Comparison of ENCODE assay signal across 8 mouse cellular contexts in the genomic region with DNA sequence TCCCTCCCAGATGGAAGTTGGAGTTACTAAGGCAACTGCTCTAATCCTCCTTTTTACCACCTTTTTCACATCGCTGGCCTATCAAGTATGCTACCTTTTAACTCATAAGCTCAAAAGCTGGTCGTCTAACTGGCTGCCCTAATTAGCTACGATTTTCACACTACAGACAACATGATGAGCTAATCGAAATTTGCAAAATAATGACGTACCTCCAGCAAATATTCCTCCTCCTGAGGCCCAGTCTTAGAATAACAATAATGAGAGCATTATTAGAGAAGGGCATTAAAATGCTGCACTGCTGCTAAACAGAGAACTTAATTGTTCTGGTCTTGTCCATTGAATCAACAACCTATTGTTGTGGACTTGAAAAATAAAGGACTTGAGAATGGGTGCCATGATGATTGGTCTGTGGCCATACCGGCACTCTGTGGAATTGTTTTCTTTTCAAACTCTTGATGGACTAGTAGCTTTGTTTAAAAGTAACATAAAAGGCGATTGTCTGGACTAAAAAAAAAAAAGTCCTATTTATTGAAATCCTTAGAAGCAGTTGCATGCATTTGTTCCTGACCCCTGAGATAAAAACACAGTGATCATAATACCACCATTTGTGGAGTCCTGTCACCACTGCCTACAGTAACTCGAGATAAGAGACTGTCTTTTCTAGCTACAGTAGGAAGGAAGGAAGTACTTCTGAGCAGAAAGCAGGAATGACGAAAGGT.
DNase-seq lines count a peak whose midpoint lies in the region; ATAC-seq and TF ChIP-seq lines count a peak whose summit lies in the region.

No protein-coding gene starts in this region.

- no peaks in the 10 kb centered on the region for H3K36me3 ChIP-seq in heart, embryonic 13.5 days
- no peaks in the 10 kb centered on the region for H3K36me3 ChIP-seq in stomach, embryonic 14.5 days (ENCODE audit: control insufficient read depth, insufficient read depth, low read length)
- H3K36me3 ChIP-seq in stomach, postnatal 0 days (ENCODE audit: control insufficient read depth, insufficient read depth, low read length), result no peaks in the 10 kb centered on the region
- no peaks in the 10 kb centered on the region for H3K36me3 ChIP-seq in liver, embryonic 12.5 days

- H3K9ac ChIP-seq in heart, embryonic 13.5 days, result no peak overlapping the region
- H3K9ac ChIP-seq in stomach, embryonic 14.5 days (replicated peaks; ENCODE audit: low read depth, low read length), result no peak overlapping the region
- H3K9ac ChIP-seq in stomach, postnatal 0 days (ENCODE audit: low read length), result no peak overlapping the region
- H3K9ac ChIP-seq in liver, embryonic 12.5 days, result 0 out of 2 replicates have a peak overlapping the region, but pooled peaks have one; percentile 19

- intact Hi-C loops in left cerebral cortex, postnatal 14 days (cut with DNase I), result no loop called here

- H3K4me2 ChIP-seq in heart, embryonic 13.5 days, result peak overlapping the region; percentile 29
- H3K4me2 ChIP-seq in stomach, embryonic 14.5 days (replicated peaks; ENCODE audit: low read depth, low read length), result no peak overlapping the region
- H3K4me2 ChIP-seq in stomach, postnatal 0 days (replicated peaks; ENCODE audit: low read depth), result no peak overlapping the region
- H3K4me2 ChIP-seq in liver, embryonic 12.5 days, result peak overlapping the region; percentile 31

- TF ChIP-seq CTCF in stomach, postnatal 0 days (IDR thresholded peaks at IDR 0.05; ENCODE audit: low read depth), result no peak

- ATAC-seq in heart, embryonic 13.5 days (ENCODE audit: extremely low read depth, insufficient number of reproducible peaks, low FRiP score, low TSS enrichment), result no peak
- no peak for ATAC-seq in stomach, embryonic 14.5 days (ENCODE audit: insufficient number of reproducible peaks, insufficient read depth, low FRiP score, low read depth)
- no peak for ATAC-seq in stomach, postnatal 0 days (ENCODE audit: low FRiP score, low TSS enrichment)
- ATAC-seq in liver, embryonic 12.5 days, result no peak

- 38% methylated on average over 9 of the region's 9 CpGs for WGBS in heart, embryonic 13.5 days
- WGBS in stomach, embryonic 14.5 days, result 48% methylated on average over 9 of the region's 9 CpGs
- 51% methylated on average over 9 of the region's 9 CpGs for WGBS in stomach, postnatal 0 days
- 45% methylated on average over 9 of the region's 9 CpGs for WGBS in liver, embryonic 12.5 days (ENCODE audit: insufficient replicate concordance)

- no peaks in the 10 kb centered on the region for H3K27me3 ChIP-seq in heart, embryonic 13.5 days (replicated peaks)
- H3K27me3 ChIP-seq in stomach, embryonic 14.5 days (ENCODE audit: control insufficient read depth, insufficient read depth, low read length), result no peaks in the 10 kb centered on the region
- no peaks in the 10 kb centered on the region for H3K27me3 ChIP-seq in stomach, postnatal 0 days (ENCODE audit: control insufficient read depth, insufficient read depth, low read length)
- H3K27me3 ChIP-seq in liver, embryonic 12.5 days (replicated peaks), result no peaks in the 10 kb centered on the region

- peaks cover 35% of the 10 kb centered on the region for H3K4me1 ChIP-seq in heart, embryonic 13.5 days
- peaks cover 18% of the 10 kb centered on the region for H3K4me1 ChIP-seq in stomach, embryonic 14.5 days (ENCODE audit: control insufficient read depth, insufficient read depth, low read length)
- no peaks in the 10 kb centered on the region for H3K4me1 ChIP-seq in stomach, postnatal 0 days (replicated peaks; ENCODE audit: control insufficient read depth, insufficient read depth)
- peaks cover 35% of the 10 kb centered on the region for H3K4me1 ChIP-seq in liver, embryonic 12.5 days

- no peak overlapping the region for H3K4me3 ChIP-seq in heart, embryonic 13.5 days
- H3K4me3 ChIP-seq in stomach, embryonic 14.5 days (ENCODE audit: low read depth, low read length), result no peak overlapping the region
- no peak overlapping the region for H3K4me3 ChIP-seq in stomach, postnatal 0 days (ENCODE audit: low read depth, low read length)
- no peak overlapping the region for H3K4me3 ChIP-seq in liver, embryonic 12.5 days

- TF ChIP-seq EP300 in stomach, postnatal 0 days (optimal IDR thresholded peaks at IDR 0.05), result no peak

- peak overlapping the region; percentile 46 for H3K27ac ChIP-seq in heart, embryonic 13.5 days (replicated peaks)
- H3K27ac ChIP-seq in stomach, embryonic 14.5 days (ENCODE audit: low read length), result peak overlapping the region; percentile 13; the same call in 1 of the 2 replicates
- no peak overlapping the region for H3K27ac ChIP-seq in stomach, postnatal 0 days (replicated peaks)
- H3K27ac ChIP-seq in liver, embryonic 12.5 days, result no peak overlapping the region; the same call in 1 of the 2 replicates

- no peak for DNase-seq in heart, postnatal 4 days
- no peak for DNase-seq in stomach, postnatal 0 days (ENCODE audit: low spot score)
- DNase-seq in adrenal gland, postnatal 10 days, result no peak
- no peak for DNase-seq in spleen, adult 12 weeks (ENCODE audit: low spot score)
- no peak for DNase-seq in left cerebral cortex, postnatal 14 days (ENCODE audit: low spot score in 2 of 2)

- H3K9me3 ChIP-seq in heart, embryonic 13.5 days, result no peaks in the 10 kb centered on the region
- H3K9me3 ChIP-seq in stomach, embryonic 14.5 days (ENCODE audit: control insufficient read depth, low read depth, low read length), result no peaks in the 10 kb centered on the region
- H3K9me3 ChIP-seq in stomach, postnatal 0 days (ENCODE audit: control insufficient read depth, low read length), result no peaks in the 10 kb centered on the region
- no peaks in the 10 kb centered on the region for H3K9me3 ChIP-seq in liver, embryonic 12.5 days (replicated peaks)

Comparison
In these comparisons a context has a peak if more than half of its experiments do, and no peak if none do; other contexts are left out.
1. H3K27ac ChIP-seq: peak in heart, embryonic 13.5 days (single experiment) and stomach, embryonic 14.5 days (single experiment); none in stomach, postnatal 0 days (single experiment) and liver, embryonic 12.5 days (single experiment).
2. H3K4me2 ChIP-seq: peak in heart, embryonic 13.5 days (single experiment) and liver, embryonic 12.5 days (single experiment); none in stomach, embryonic 14.5 days (single experiment) and stomach, postnatal 0 days (single experiment).